Mouse (Mus musculus) cerebellum, adult 11-12 months (tissue): ENCODE measurements around the gene Catip.

Source experiments
- DNase-seq: peaks from one replicate; pipeline ENCODE4 v3.0.0; 2022

Gene Catip

GRCm38 (mm10) chr1:74404206-74404605 is 42.3 kb downstream of the Catip start:
- DNase-seq: no peak

GRCm38 (mm10) chr1:74408589-74409504 is 46.9 kb downstream of the Catip start, which contains the start of gene Vil1:
Gene Vil1 (plus strand): TSS chr1:74409376.
- DNase-seq: no peak

GRCm38 (mm10) chr1:74411753-74412325 is 49.9 kb downstream of the Catip start:
- no peak for DNase-seq

- DNase-seq: no peak
These were observed 50.8 kb downstream of the Catip start for GRCm38 (mm10) chr1:74412711-74413110.

- peak; percentile 48 for DNase-seq
These were observed 53.2 kb downstream of the Catip start for GRCm38 (mm10) chr1:74415143-74415542.
